Mouse (Mus musculus): ENCODE measurements around the gene Ptpro.

DNA sequence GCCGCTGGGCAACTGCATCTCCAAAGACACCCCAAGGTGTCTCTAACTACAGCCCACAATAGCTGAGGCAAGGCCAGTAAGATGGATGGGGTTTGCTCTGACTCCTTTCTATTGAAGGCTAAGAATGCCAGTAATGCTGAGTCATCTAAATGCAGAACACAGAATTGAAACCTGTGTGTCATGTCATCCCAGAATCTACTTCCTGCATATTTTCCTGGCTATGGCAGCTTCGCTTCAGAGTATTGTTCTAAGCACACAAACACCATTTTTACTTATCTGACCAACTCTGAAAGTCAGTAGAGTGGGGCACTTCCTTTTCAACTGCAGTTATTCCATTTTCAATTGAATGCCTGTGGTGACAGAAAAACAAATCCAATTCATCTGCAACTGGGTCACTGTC, 40.3 kb downstream of the Ptpro start:
- TF ChIP-seq TAL1 (IDR thresholded peaks at IDR 0.05; ENCODE audit: low read length): no peak
- no peak for TF ChIP-seq GATA1 (IDR thresholded peaks at IDR 0.05; ENCODE audit: low read length)
